In the genomic region with DNA sequence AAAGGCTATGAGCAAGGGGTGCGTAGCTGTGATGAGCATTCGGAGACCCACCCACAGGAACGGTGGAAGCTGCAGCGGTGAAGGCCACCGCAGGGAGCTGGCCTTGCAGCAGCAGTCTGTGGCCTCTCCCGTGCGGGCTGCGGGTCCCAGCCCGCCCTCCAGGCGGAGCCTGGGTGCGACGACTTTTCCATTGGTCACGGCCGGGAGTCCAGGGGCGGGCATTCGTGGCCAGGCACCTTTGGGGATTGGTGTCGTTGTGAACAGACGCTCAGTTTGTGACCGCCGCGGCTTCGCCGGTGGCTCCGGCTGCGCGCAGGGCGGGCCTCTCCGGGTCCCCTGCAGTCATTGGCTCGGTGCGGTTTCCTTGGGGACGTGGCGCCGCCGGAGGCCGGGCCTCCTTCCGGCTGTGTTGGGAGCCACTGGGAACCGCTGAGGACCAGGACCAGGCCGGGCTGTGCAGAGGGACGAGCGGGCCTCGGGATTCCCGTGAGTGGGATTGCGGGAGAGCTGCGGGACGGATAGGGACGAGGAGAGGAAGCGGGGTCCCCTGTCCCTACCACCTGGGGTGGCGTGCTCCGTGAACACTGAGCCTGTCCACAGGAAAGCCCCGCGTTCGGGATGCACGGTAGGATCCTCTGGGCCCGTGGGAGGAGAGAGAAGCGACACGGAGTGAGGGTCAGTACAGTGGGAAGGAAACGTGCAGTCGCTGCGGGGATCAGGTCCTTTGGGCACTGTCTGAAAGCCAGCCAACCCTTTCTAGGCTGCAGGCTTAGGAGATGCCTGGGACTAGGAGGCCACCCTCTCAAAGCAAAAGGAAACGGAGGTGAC, we compare ENCODE assay signal across 8 mouse cellular contexts. TPM values are rescaled to one million over a fixed set of nuclear protein-coding genes. Genes with fewer than 3 reads are reported as not detected.
A peak's percentile ranks its signal among the peaks of the same experiment; 100 is the strongest.
DNase-seq lines count a peak whose midpoint lies in the region; ATAC-seq and TF ChIP-seq lines count a peak whose summit lies in the region.

A gene (plus strand): TSS at position 254 of the 828 bp plus-strand sequence.

- H3K9ac ChIP-seq in forebrain, postnatal 0 days: peak within 1 kb of the TSS; percentile 87
- H3K9ac ChIP-seq in lung, embryonic 15.5 days: peak within 1 kb of the TSS; percentile 73

- 2% methylated on average over 60 of the region's 60 CpGs for WGBS in forebrain, postnatal 0 days
- under 1% methylated on average over 60 of the region's 60 CpGs for WGBS in lung, embryonic 15.5 days

- no peaks in the 10 kb centered on the region for H3K9me3 ChIP-seq in G1E (replicated peaks)
- H3K9me3 ChIP-seq in forebrain, postnatal 0 days (ENCODE audit: low read length): no peaks in the 10 kb centered on the region
- no peaks in the 10 kb centered on the region for H3K9me3 ChIP-seq in lung, embryonic 15.5 days

- H3K4me1 ChIP-seq in G1E (ENCODE audit: insufficient read depth, low read depth, low read length): peaks cover 38% of the 10 kb centered on the region
- peaks cover 14% of the 10 kb centered on the region; the same call in 1 of the 2 replicates for H3K4me1 ChIP-seq in forebrain, postnatal 0 days (ENCODE audit: insufficient read depth)
- no peaks in the 10 kb centered on the region for H3K4me1 ChIP-seq in lung, embryonic 15.5 days

- peak within 1 kb of the TSS; percentile 71 for H3K4me2 ChIP-seq in forebrain, postnatal 0 days (ENCODE audit: low read depth)
- H3K4me2 ChIP-seq in lung, embryonic 15.5 days: peak within 1 kb of the TSS; percentile 85

- peak within 1 kb of the TSS; percentile 97 for H3K4me3 ChIP-seq in G1E (ENCODE audit: low read depth, low read length)
- H3K4me3 ChIP-seq in forebrain, postnatal 0 days (ENCODE audit: low read depth, low read length): peak within 1 kb of the TSS; percentile 88
- H3K4me3 ChIP-seq in lung, embryonic 15.5 days: peak within 1 kb of the TSS; percentile 76

- H3K27ac ChIP-seq in forebrain, postnatal 0 days (ENCODE audit: low read depth, low read length): peak within 1 kb of the TSS; percentile 69
- H3K27ac ChIP-seq in lung, embryonic 15.5 days: 0 out of 2 replicates have a peak within 1 kb of the TSS, but pooled peaks have one; percentile 11

- peak; percentile 92 for ATAC-seq in G1E (ENCODE audit: extremely low read depth, insufficient number of reproducible peaks, low FRiP score, poor library complexity, severe bottlenecking)
- ATAC-seq in forebrain, postnatal 0 days: peak; percentile 98
- peak; percentile 100 for ATAC-seq in lung, embryonic 15.5 days (ENCODE audit: borderline replicate concordance, extremely low read depth, low FRiP score, low TSS enrichment)

- peaks cover 26% of the 10 kb centered on the region for H3K36me3 ChIP-seq in G1E (replicated peaks)
- no peaks in the 10 kb centered on the region for H3K36me3 ChIP-seq in forebrain, postnatal 0 days (ENCODE audit: insufficient read depth)
- no peaks in the 10 kb centered on the region for H3K36me3 ChIP-seq in lung, embryonic 15.5 days

- peak; percentile 97 for DNase-seq in G1E (ENCODE audit: low spot score)
- DNase-seq in cerebellum, adult 18-20 months: peak; percentile 96 to 98
- peak; percentile 96 for DNase-seq in forebrain, postnatal 0 days
- DNase-seq in heart, postnatal 4 days: peak; percentile 97
- DNase-seq in layer of hippocampus, adult 8-10 months (ENCODE audit: low spot score in 2 of 2): peak; percentile 96 to 97
- peak; percentile 97 for DNase-seq in ovary, adult 18-20 months (ENCODE audit: low spot score)
- DNase-seq in thymus, postnatal 0 days (ENCODE audit: low spot score): peak; percentile 94

- TF ChIP-seq CTCF in G1E (IDR thresholded peaks at IDR 0.05; ENCODE audit: low read depth, low read length): no peak
- TF ChIP-seq CTCF in forebrain, postnatal 0 days (IDR thresholded peaks at IDR 0.05; ENCODE audit: low read depth): peak; percentile 69

- 0 out of 2 replicates have a peak, but pooled peaks cover 1% of the 10 kb centered on the region for H3K27me3 ChIP-seq in G1E (ENCODE audit: insufficient read depth, low read length)
- H3K27me3 ChIP-seq in forebrain, postnatal 0 days (ENCODE audit: insufficient read depth, low read length): no peaks in the 10 kb centered on the region
- no peaks in the 10 kb centered on the region for H3K27me3 ChIP-seq in lung, embryonic 15.5 days

RNA-seq across cellular contexts. Expression of the gene that starts here (rescaled TPM):
- total RNA-seq in G1E (2014; fragmentation: Nextera tagmentation): 19.9 and 21.1 TPM in 2 replicates
- 5.7 and 6.6 TPM in 2 replicates for total RNA-seq in G1E (2017)
- 1.8 and 2.2 TPM in 2 replicates for polyA plus RNA-seq in G1E (2012)
- total RNA-seq in forebrain, postnatal 0 days (2014; rRNA removed): 8.3 and 9.3 TPM in 2 replicates
- 5.9 and 8.4 TPM in 2 replicates for polyA plus RNA-seq in forebrain, postnatal 0 days (2015; fragmentation: Nextera tagmentation; extraction: Ambion mirVana)
- 1 to 10 TPM; 6.5 to 6.9 TPM for total RNA-seq in heart, postnatal 4 days (2021)
- 10 to 100 TPM; 16.6 to 22.6 (median 19.3) TPM for total RNA-seq in layer of hippocampus, adult 8-10 months (2022)
- polyA plus RNA-seq in lung, embryonic 15.5 days (2015; fragmentation: Nextera tagmentation; extraction: Ambion mirVana): 10.6 and 12.7 TPM in 2 replicates
- polyA plus RNA-seq in thymus, postnatal 0 days (2015; fragmentation: Nextera tagmentation; extraction: Ambion mirVana): 8.9 and 11.2 TPM in 2 replicates

Comparison
In these comparisons a context has a peak if more than half of its experiments do, and no peak if none do; other contexts are left out.
1. Peak in every context shown above with its lines: DNase-seq, ATAC-seq, H3K4me3 ChIP-seq and H3K27ac ChIP-seq.